Mouse (Mus musculus): ENCODE data around the gene Amot. TPM values are rescaled to one million over a fixed set of nuclear protein-coding genes. Genes with fewer than 3 reads are reported as not detected.

The Amot gene
- polyA plus RNA-seq, 1 experiment from 2014 or later, result 9.9 TPM

DNA sequence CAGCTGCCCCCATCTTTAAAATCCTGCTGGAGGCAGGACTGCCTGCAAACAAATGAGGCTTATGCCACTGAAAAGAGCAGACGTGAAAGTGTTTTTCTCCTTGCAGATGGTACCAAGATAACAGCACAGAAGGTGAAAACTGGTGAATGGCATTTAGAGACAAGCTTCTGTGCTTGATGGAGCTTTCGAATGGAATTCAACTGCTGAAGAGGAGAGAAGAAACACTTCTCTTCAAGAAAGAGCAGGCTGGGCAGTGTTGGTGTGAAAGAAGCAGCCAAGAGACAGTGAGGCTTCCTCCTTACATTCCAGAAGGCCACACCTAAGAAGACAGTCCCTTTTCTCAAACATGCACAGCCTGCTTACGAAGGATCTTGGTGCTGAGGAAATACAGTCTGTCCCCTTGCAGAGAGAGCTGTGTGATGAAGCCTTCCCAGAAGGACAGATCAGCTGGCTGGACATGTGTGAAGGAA, 27.2 kb downstream of the Amot start:
- no peak for ATAC-seq
- no peaks in the 10 kb centered on the region for H3K9me3 ChIP-seq
- 63% methylated on average over 3 of the region's 3 CpGs for WGBS

DNA sequence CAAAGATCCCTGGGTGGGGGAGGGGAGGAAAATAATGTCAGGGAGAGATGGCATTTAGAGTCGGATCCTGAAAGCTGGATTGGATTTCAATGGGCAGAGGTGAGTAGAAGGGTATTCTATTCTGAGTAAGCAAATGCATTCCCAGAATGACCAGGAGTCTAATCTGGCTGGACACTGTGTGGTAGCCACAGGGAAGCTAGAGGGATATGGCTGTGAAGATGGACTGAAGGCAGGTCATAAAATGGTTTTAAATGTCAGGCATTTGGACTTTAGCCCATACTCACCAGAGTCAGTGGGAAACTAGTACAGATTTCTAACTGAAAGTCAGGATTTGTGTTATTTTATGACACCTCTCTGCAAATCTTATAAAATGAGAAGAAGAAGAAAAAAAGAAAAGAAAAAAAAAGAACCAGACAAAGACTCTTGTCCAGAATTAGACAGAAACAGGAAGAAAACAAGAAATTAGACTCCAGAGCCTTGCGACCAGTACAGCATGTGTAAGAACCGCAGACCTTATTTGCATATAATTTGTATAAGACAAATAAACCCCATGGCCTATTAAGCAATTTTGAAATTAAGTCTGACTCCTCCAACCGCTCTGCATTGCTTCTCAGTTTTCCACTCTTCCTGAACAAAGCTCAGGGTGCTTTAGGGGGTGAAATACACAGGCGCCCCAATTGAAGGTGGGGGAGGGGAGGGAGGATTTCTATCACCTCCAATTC, 27.8 kb downstream of the Amot start:
- 0 out of 2 replicates have a peak, but pooled peaks cover 3% of the 10 kb centered on the region for H3K4me1 ChIP-seq (replicated peaks)
- no peaks in the 10 kb centered on the region for H3K9me3 ChIP-seq
- 0 out of 2 replicates have a peak, but pooled peaks have one; percentile 11 for ATAC-seq
- no peaks in the 10 kb centered on the region; the same call in 1 of the 2 replicates for H3K27me3 ChIP-seq
- no peak overlapping the region for H3K9ac ChIP-seq (replicated peaks)
- no peak overlapping the region for H3K4me2 ChIP-seq (replicated peaks)
- no peak overlapping the region for H3K27ac ChIP-seq
- 64% methylated on average over 5 of the region's 5 CpGs for WGBS
- H3K36me3 ChIP-seq, result 0 out of 2 replicates have a peak, but pooled peaks cover 3% of the 10 kb centered on the region
- H3K4me3 ChIP-seq (replicated peaks), result no peak overlapping the region

More for the DNA sequence above, 27.2 kb downstream of the Amot start:
- Histone ChIP-seq H3K9ac (replicated peaks) (no peak overlapping the region), H3K27me3 (no peaks in the 10 kb centered on the region; the same call in 1 of the 2 replicates), H3K4me3 (replicated peaks) (no peak overlapping the region), H3K36me3 (0 out of 2 replicates have a peak, but pooled peaks cover 3% of the 10 kb centered on the region), H3K4me1 (replicated peaks) (0 out of 2 replicates have a peak, but pooled peaks cover 3% of the 10 kb centered on the region), H3K4me2 (replicated peaks) (no peak overlapping the region), H3K27ac (no peak overlapping the region)

DNA sequence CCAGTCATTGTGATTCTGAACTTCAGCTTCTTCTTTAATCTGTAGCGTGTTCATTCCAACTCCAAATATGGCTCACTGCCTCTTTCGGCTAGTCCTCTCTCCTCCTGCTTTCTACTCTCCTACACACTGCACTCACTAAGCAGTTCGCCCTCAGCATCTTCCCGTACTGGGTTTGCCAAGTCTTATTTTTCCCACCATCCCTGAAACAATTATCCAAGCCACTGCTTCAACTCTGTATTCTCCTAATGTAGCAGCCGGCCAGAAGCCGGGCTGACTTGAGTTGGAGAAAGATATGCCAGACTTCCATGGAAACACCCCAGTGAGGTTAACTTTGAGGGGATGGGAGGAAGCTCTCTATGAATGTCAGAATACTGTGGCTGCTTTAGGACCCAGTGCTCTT, 36.7 kb downstream of the Amot start:
- no peak for ATAC-seq
- Histone ChIP-seq H3K27me3 (no peaks in the 10 kb centered on the region; the same call in 1 of the 2 replicates), H3K27ac (no peak overlapping the region), H3K9ac (replicated peaks) (no peak overlapping the region), H3K36me3 (no peaks in the 10 kb centered on the region), H3K4me3 (replicated peaks) (no peak overlapping the region), H3K4me1 (replicated peaks) (no peaks in the 10 kb centered on the region), H3K4me2 (replicated peaks) (no peak overlapping the region), H3K9me3 (no peaks in the 10 kb centered on the region)
- 89% methylated on average over 6 of the region's 6 CpGs for WGBS

DNA sequence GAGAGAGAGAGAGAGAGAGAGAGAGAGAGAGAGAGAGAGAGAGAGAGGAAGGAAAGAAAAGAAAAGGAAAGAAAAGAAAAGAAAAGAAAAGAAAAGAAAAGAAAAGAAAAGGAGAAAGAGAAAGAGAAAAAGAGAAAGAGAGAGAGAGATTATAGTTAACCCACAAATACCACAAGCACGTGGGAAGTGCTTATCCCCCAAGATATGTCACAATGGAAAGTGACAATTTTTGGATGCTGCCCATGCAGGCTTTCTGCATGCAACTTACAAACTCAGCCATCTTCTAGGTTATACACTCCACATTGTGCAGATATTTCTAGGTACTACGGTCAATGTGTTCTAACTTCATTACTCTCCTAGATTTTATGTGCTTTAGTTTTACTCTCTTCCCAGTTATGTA, 41.5 kb downstream of the Amot start:
- H3K27me3 ChIP-seq, result no peaks in the 10 kb centered on the region; the same call in 1 of the 2 replicates
- WGBS, result 77% methylated on average over 2 of the region's 2 CpGs
- no peak overlapping the region for H3K9ac ChIP-seq (replicated peaks)
- H3K9me3 ChIP-seq, result no peaks in the 10 kb centered on the region
- ATAC-seq, result no peak
- H3K36me3 ChIP-seq, result no peaks in the 10 kb centered on the region
- H3K27ac ChIP-seq, result no peak overlapping the region
- no peak overlapping the region for H3K4me2 ChIP-seq (replicated peaks)
- H3K4me3 ChIP-seq (replicated peaks), result no peak overlapping the region
- H3K4me1 ChIP-seq (replicated peaks), result no peaks in the 10 kb centered on the region

DNA sequence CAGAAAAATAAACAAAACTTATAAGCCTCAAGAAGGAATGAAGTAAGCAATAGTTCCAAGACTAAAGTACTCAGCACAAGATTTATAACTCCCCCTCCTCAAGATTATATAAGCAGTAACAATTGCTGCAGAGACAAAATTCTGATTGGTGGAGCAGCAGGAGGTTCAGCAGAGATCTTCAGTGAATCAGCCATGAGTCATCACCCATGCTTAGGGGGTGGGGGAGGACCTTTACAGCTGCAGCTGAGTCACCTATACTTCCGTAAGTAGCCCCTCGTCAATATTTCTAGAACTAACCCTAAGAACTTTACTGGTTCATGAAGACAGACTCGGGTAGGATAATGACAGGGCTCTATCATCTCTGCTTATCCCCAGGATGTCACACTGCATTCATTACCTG, 43.6 kb downstream of the Amot start:
- WGBS, result 89% methylated on average over 3 of the region's 3 CpGs
- no peak for ATAC-seq
- no peak overlapping the region for H3K4me2 ChIP-seq (replicated peaks)

DNA sequence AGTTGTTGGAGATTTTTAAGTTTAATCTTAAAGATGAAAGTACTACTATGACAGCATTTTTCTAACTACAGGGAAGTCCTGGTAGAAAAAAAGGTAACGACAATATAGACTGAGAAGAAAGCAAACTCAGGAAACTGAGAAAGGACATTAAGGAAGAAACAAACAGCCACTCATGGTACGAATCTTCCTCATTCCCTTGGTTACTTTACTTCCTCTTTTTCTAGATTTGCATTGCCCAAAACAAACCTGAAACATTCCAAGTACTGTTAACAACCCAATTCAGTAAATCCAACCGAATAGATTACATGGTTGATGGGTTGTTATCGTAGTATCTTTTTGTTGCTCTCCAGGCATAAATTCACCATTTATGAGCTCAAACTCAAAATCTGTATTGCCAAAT, 48.7 kb downstream of the Amot start:
- Histone ChIP-seq H3K4me2 (replicated peaks) (no peak overlapping the region), H3K4me3 (replicated peaks) (no peak overlapping the region), H3K27me3 (no peaks in the 10 kb centered on the region), H3K9me3 (no peaks in the 10 kb centered on the region), H3K36me3 (no peaks in the 10 kb centered on the region), H3K4me1 (replicated peaks) (no peaks in the 10 kb centered on the region), H3K27ac (no peak overlapping the region), H3K9ac (replicated peaks) (no peak overlapping the region)
- ATAC-seq, result no peak
- WGBS, result 86% methylated on average over 4 of the region's 4 CpGs

More for the DNA sequence above, 43.6 kb downstream of the Amot start:
- no peaks in the 10 kb centered on the region for H3K36me3 ChIP-seq
- no peak overlapping the region for H3K9ac ChIP-seq (replicated peaks)
- no peaks in the 10 kb centered on the region for H3K27me3 ChIP-seq
- H3K9me3 ChIP-seq, result no peaks in the 10 kb centered on the region
- H3K27ac ChIP-seq, result no peak overlapping the region
- H3K4me1 ChIP-seq (replicated peaks), result no peaks in the 10 kb centered on the region
- no peak overlapping the region for H3K4me3 ChIP-seq (replicated peaks)

DNA sequence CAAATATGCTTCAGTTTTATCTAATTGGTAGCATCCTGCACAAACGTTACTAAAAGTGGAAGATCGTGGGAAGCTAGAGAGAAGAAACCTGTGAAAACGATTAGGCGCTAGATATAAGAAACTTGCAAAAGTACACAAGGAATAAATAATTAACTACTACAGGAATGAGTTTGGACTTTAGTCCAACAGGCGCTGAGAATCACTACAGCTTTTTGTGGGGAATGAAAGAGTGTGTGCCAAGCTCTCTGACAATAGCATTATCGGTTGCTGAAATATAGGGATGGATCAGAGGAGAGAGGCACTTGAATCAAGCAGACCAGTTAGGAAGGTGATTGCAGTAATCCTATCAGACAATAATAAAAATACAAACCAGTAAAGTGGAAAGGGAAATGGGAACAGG, 49.4 kb downstream of the Amot start:
- no peak overlapping the region for H3K27ac ChIP-seq
- H3K4me2 ChIP-seq (replicated peaks), result no peak overlapping the region
- H3K9ac ChIP-seq (replicated peaks), result no peak overlapping the region
- H3K27me3 ChIP-seq, result no peaks in the 10 kb centered on the region
- no peak overlapping the region for H3K4me3 ChIP-seq (replicated peaks)
- no peaks in the 10 kb centered on the region for H3K9me3 ChIP-seq
- ATAC-seq, result no peak
- H3K4me1 ChIP-seq (replicated peaks), result no peaks in the 10 kb centered on the region
- H3K36me3 ChIP-seq, result peaks cover 4% of the 10 kb centered on the region
- 86% methylated on average over 6 of the region's 6 CpGs for WGBS

DNA sequence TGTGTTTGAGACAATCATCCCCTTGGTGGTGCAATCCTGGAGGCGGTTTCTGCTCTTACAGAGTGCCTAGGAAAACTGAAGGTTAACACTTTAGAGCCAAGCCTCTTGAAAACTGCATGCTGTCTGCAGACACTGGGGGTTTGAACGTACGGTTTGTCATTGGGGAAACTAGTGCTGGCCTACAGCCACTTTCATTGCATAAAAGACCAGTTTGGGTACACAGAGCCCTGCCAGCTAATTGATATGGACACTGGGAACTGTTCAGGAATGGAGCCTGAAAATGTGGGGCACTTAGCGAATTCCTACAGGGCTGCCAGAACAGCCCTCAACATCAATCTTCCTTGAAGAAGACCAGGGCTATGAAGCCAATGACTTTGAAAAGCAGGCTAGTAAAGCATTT, 50.2 kb downstream of the Amot start:
- no peaks in the 10 kb centered on the region for H3K4me1 ChIP-seq (replicated peaks)
- ATAC-seq, result no peak
- 88% methylated on average over 4 of the region's 4 CpGs for WGBS
- no peak overlapping the region for H3K4me2 ChIP-seq (replicated peaks)
- no peaks in the 10 kb centered on the region for H3K27me3 ChIP-seq
- H3K9me3 ChIP-seq, result no peaks in the 10 kb centered on the region
- no peak overlapping the region for H3K27ac ChIP-seq
- no peak overlapping the region for H3K9ac ChIP-seq (replicated peaks)
- H3K36me3 ChIP-seq, result peaks cover 8% of the 10 kb centered on the region
- H3K4me3 ChIP-seq (replicated peaks), result no peak overlapping the region

DNA sequence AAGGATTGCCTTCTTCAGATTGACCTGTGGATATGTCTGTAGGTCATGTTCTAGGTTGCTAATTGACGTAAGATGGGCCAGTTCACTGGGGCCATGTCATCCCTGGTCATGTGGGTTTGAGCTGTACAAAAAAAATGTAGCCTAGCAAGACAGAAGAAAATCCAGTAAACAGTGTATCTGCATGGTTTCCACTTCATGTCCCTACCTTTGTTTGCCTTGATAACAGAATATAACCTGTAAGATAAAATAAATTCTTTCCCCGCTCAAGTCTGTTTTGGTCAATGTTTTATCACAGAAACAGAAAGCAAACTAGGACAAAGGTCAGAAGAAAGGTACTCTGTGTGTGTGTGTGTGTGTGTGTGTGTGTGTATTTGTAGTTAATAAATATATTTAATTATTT, 63.5 kb downstream of the Amot start:
- no peaks in the 10 kb centered on the region for H3K9me3 ChIP-seq
- H3K4me3 ChIP-seq (replicated peaks), result no peak overlapping the region
- H3K4me2 ChIP-seq (replicated peaks), result no peak overlapping the region
- no peak overlapping the region for H3K27ac ChIP-seq
- no peak for ATAC-seq
- H3K36me3 ChIP-seq, result no peaks in the 10 kb centered on the region
- WGBS, result 89% methylated on average over 2 of the region's 2 CpGs
- 0 out of 2 replicates have a peak, but pooled peaks cover 2% of the 10 kb centered on the region for H3K27me3 ChIP-seq
- no peaks in the 10 kb centered on the region for H3K4me1 ChIP-seq (replicated peaks)
- no peak overlapping the region for H3K9ac ChIP-seq (replicated peaks)

- ATAC-seq, result no peak
- 0 out of 2 replicates have a peak, but pooled peaks cover 2% of the 10 kb centered on the region for H3K27me3 ChIP-seq
- H3K36me3 ChIP-seq, result no peaks in the 10 kb centered on the region
- H3K27ac ChIP-seq, result no peak overlapping the region
- H3K4me1 ChIP-seq (replicated peaks), result no peaks in the 10 kb centered on the region
- no peak overlapping the region for H3K9ac ChIP-seq (replicated peaks)
- no peaks in the 10 kb centered on the region for H3K9me3 ChIP-seq
- no peak overlapping the region for H3K4me2 ChIP-seq (replicated peaks)
- WGBS, result 68% methylated on average over 4 of the region's 4 CpGs
- no peak overlapping the region for H3K4me3 ChIP-seq (replicated peaks)
Observed at GRCm38 (mm10) chrX:145433652-145434051, 71.3 kb downstream of the Amot start.

GRCm38 (mm10) chrX:145430836-145431570, 74.0 kb downstream of the Amot start:
- H3K4me3 ChIP-seq (replicated peaks), result no peak overlapping the region
- H3K27me3 ChIP-seq, result no peaks in the 10 kb centered on the region
- H3K4me1 ChIP-seq (replicated peaks), result no peaks in the 10 kb centered on the region
- H3K9ac ChIP-seq (replicated peaks), result no peak overlapping the region
- no peak overlapping the region for H3K4me2 ChIP-seq (replicated peaks)
- 82% methylated on average over 5 of the region's 5 CpGs for whole genome bisulfite sequencing
- no peak for ATAC-seq
- H3K9me3 ChIP-seq, result no peaks in the 10 kb centered on the region
- H3K27ac ChIP-seq, result no peak overlapping the region
- no peaks in the 10 kb centered on the region for H3K36me3 ChIP-seq

- no peaks in the 10 kb centered on the region for H3K9me3 ChIP-seq
- H3K4me3 ChIP-seq (replicated peaks), result no peak overlapping the region
- H3K27me3 ChIP-seq, result no peaks in the 10 kb centered on the region
- no peak overlapping the region for H3K4me2 ChIP-seq (replicated peaks)
- H3K4me1 ChIP-seq (replicated peaks), result no peaks in the 10 kb centered on the region
- H3K9ac ChIP-seq (replicated peaks), result no peak overlapping the region
- ATAC-seq, result no peak
- no peaks in the 10 kb centered on the region for H3K36me3 ChIP-seq
- WGBS, result 79% methylated on average over 1 of the region's 1 CpGs
- no peak overlapping the region for H3K27ac ChIP-seq
Observed at GRCm38 (mm10) chrX:145428811-145429210, 76.2 kb downstream of the Amot start.

All from midbrain, embryonic 13.5 days (tissue).